Comparison of ENCODE assay signal across 20 mouse cellular contexts in genomic region chr19:36388502-36388901, GRCm38 (mm10). TPM values are rescaled to one million over a fixed set of nuclear protein-coding genes. Genes with fewer than 3 reads are reported as not detected.
DNase-seq lines count a peak whose midpoint lies in the region; ATAC-seq and TF ChIP-seq lines count a peak whose summit lies in the region.
"Had no signal": no experiment of that assay in that cellular context is flagged by ENCODE, and none has a peak within 500 bp of the region (broad histone marks: within the 10 kb centered on the region; RNA-seq: fewer than 3 reads in every experiment).

No protein-coding gene starts in this region.

- no peak overlapping the region for H3K9ac ChIP-seq in forebrain, embryonic 11.5 days (ENCODE audit: low read length)
- no peak overlapping the region for H3K9ac ChIP-seq in forebrain, embryonic 13.5 days
- H3K9ac ChIP-seq in midbrain, postnatal 0 days (replicated peaks; ENCODE audit: low read length, poor library complexity, severe bottlenecking): no peak overlapping the region
- no peak overlapping the region for H3K9ac ChIP-seq in midbrain, embryonic 16.5 days (ENCODE audit: low read depth, low read length)
- no peak overlapping the region for H3K9ac ChIP-seq in intestine, postnatal 0 days (ENCODE audit: low read depth, low read length)
- H3K9ac ChIP-seq: embryonic facial prominence, embryonic 15.5 days; liver, embryonic 14.5 days; lung, embryonic 15.5 days; neural tube, embryonic 13.5 days had no signal

- H3K27me3 ChIP-seq in forebrain, embryonic 11.5 days (ENCODE audit: control insufficient read depth, insufficient read depth, low read length): no peaks in the 10 kb centered on the region
- no peaks in the 10 kb centered on the region for H3K27me3 ChIP-seq in forebrain, embryonic 13.5 days
- no peaks in the 10 kb centered on the region for H3K27me3 ChIP-seq in midbrain, postnatal 0 days (ENCODE audit: insufficient read depth, low read length)
- no peaks in the 10 kb centered on the region for H3K27me3 ChIP-seq in midbrain, embryonic 16.5 days (ENCODE audit: control insufficient read depth, insufficient read depth, low read depth, low read length)
- no peaks in the 10 kb centered on the region for H3K27me3 ChIP-seq in intestine, postnatal 0 days (replicated peaks; ENCODE audit: control insufficient read depth, insufficient read depth, low read length)
- H3K27me3 ChIP-seq: embryonic facial prominence, embryonic 15.5 days; lung, embryonic 15.5 days; neural tube, embryonic 13.5 days had no signal

- H3K9me3 ChIP-seq in forebrain, embryonic 11.5 days (ENCODE audit: control insufficient read depth, low read length): no peaks in the 10 kb centered on the region
- H3K9me3 ChIP-seq in forebrain, embryonic 13.5 days (replicated peaks): no peaks in the 10 kb centered on the region
- H3K9me3 ChIP-seq in midbrain, postnatal 0 days (ENCODE audit: low read length): no peaks in the 10 kb centered on the region
- H3K9me3 ChIP-seq in midbrain, embryonic 16.5 days (replicated peaks; ENCODE audit: control insufficient read depth, low read length, poor library complexity, severe bottlenecking): no peaks in the 10 kb centered on the region
- H3K9me3 ChIP-seq in intestine, postnatal 0 days (ENCODE audit: control insufficient read depth): no peaks in the 10 kb centered on the region
- H3K9me3 ChIP-seq: embryonic facial prominence, embryonic 15.5 days; G1E; lung, embryonic 15.5 days; neural tube, embryonic 13.5 days had no signal

- ATAC-seq in forebrain, embryonic 11.5 days (replicated peaks; ENCODE audit: low FRiP score): no peak
- ATAC-seq in forebrain, embryonic 13.5 days: no peak
- no peak for ATAC-seq in midbrain, postnatal 0 days (ENCODE audit: low FRiP score)
- ATAC-seq in midbrain, embryonic 16.5 days: no peak
- no peak for ATAC-seq in intestine, postnatal 0 days
- ATAC-seq: inflammation-experienced regulatory T-cells, adult 6 months had no signal

- no peaks in the 10 kb centered on the region for H3K36me3 ChIP-seq in forebrain, embryonic 11.5 days (ENCODE audit: control insufficient read depth, insufficient read depth, low read length)
- H3K36me3 ChIP-seq in forebrain, embryonic 13.5 days (ENCODE audit: poor library complexity, severe bottlenecking): no peaks in the 10 kb centered on the region
- no peaks in the 10 kb centered on the region for H3K36me3 ChIP-seq in midbrain, postnatal 0 days (ENCODE audit: insufficient read depth, low read length)
- no peaks in the 10 kb centered on the region for H3K36me3 ChIP-seq in midbrain, embryonic 16.5 days (ENCODE audit: control insufficient read depth, insufficient read depth, low read length)
- no peaks in the 10 kb centered on the region for H3K36me3 ChIP-seq in intestine, postnatal 0 days (ENCODE audit: control insufficient read depth, insufficient read depth)
- H3K36me3 ChIP-seq: embryonic facial prominence, embryonic 15.5 days; G1E; lung, embryonic 15.5 days; neural tube, embryonic 13.5 days had no signal

- DNase-seq in forebrain, embryonic 11.5 days (ENCODE audit: low spot score): peak; percentile 27
- DNase-seq in midbrain, postnatal 0 days (ENCODE audit: low spot score): peak; percentile 57
- DNase-seq in cerebellum, adult 9-10 months: peak; percentile 86
- no peak for DNase-seq in ovary, postnatal 14 days (ENCODE audit: low spot score)
- no peak for DNase-seq in ovary, postnatal 10 days (ENCODE audit: low spot score)
- DNase-seq: adrenal gland, postnatal 25 days; heart, adult 18-20 months; kidney, postnatal 4 days; layer of hippocampus, adult 9-11 months; thymus, adult 2 months had no signal

- WGBS in forebrain, embryonic 11.5 days: 83% methylated on average over 5 of the region's 5 CpGs
- 76% methylated on average over 5 of the region's 5 CpGs for WGBS in forebrain, embryonic 13.5 days
- WGBS in midbrain, postnatal 0 days: 75% methylated on average over 5 of the region's 5 CpGs
- 77% methylated on average over 5 of the region's 5 CpGs for whole genome bisulfite sequencing in midbrain, embryonic 16.5 days
- 86% methylated on average over 5 of the region's 5 CpGs for WGBS in intestine, postnatal 0 days

- no peak overlapping the region for H3K4me2 ChIP-seq in forebrain, embryonic 11.5 days (ENCODE audit: low read depth, low read length, severe bottlenecking)
- no peak overlapping the region for H3K4me2 ChIP-seq in forebrain, embryonic 13.5 days
- no peak overlapping the region for H3K4me2 ChIP-seq in midbrain, postnatal 0 days (ENCODE audit: low read depth, low read length, poor library complexity, severe bottlenecking)
- H3K4me2 ChIP-seq in midbrain, embryonic 16.5 days (ENCODE audit: low read length): no peak overlapping the region
- H3K4me2 ChIP-seq in intestine, postnatal 0 days (replicated peaks; ENCODE audit: low read depth): no peak overlapping the region
- H3K4me2 ChIP-seq: embryonic facial prominence, embryonic 15.5 days; lung, embryonic 15.5 days; midbrain, embryonic 11.5 days; neural tube, embryonic 13.5 days had no signal

- no peak overlapping the region for H3K4me3 ChIP-seq in forebrain, embryonic 11.5 days (ENCODE audit: low read depth, low read length)
- H3K4me3 ChIP-seq in forebrain, embryonic 13.5 days: no peak overlapping the region
- H3K4me3 ChIP-seq in midbrain, postnatal 0 days (ENCODE audit: low read depth, low read length): no peak overlapping the region
- no peak overlapping the region for H3K4me3 ChIP-seq in midbrain, embryonic 16.5 days (ENCODE audit: low read depth, low read length)
- no peak overlapping the region for H3K4me3 ChIP-seq in intestine, postnatal 0 days (ENCODE audit: low read depth, low read length)
- H3K4me3 ChIP-seq: embryonic facial prominence, embryonic 15.5 days; lung, embryonic 15.5 days; neural tube, embryonic 13.5 days had no signal

- no peak overlapping the region for H3K27ac ChIP-seq in forebrain, embryonic 11.5 days (ENCODE audit: low read depth, low read length)
- H3K27ac ChIP-seq in forebrain, embryonic 13.5 days: no peak overlapping the region
- no peak overlapping the region for H3K27ac ChIP-seq in midbrain, postnatal 0 days (ENCODE audit: low read depth, low read length)
- no peak overlapping the region for H3K27ac ChIP-seq in midbrain, embryonic 16.5 days (ENCODE audit: low read length)
- no peak overlapping the region for H3K27ac ChIP-seq in intestine, postnatal 0 days (ENCODE audit: low read depth, low read length)
- H3K27ac ChIP-seq: embryonic facial prominence, embryonic 15.5 days; liver, embryonic 14.5 days; lung, embryonic 15.5 days; neural tube, embryonic 13.5 days had no signal

- TF ChIP-seq CTCF in midbrain, postnatal 0 days (IDR thresholded peaks at IDR 0.05): no peak
- no peak for TF ChIP-seq CTCF in intestine, postnatal 0 days (IDR thresholded peaks at IDR 0.05; ENCODE audit: low read depth)

- no peaks in the 10 kb centered on the region for H3K4me1 ChIP-seq in forebrain, embryonic 11.5 days (replicated peaks; ENCODE audit: control insufficient read depth, insufficient read depth, low read length)
- H3K4me1 ChIP-seq in forebrain, embryonic 13.5 days: 0 out of 2 replicates have a peak, but pooled peaks cover 4% of the 10 kb centered on the region
- no peaks in the 10 kb centered on the region for H3K4me1 ChIP-seq in midbrain, postnatal 0 days (ENCODE audit: insufficient read depth, low read length)
- H3K4me1 ChIP-seq in midbrain, embryonic 16.5 days (ENCODE audit: control insufficient read depth, insufficient read depth, low read length): no peaks in the 10 kb centered on the region
- H3K4me1 ChIP-seq in intestine, postnatal 0 days (replicated peaks; ENCODE audit: control insufficient read depth, insufficient read depth, low read length): no peaks in the 10 kb centered on the region
- H3K4me1 ChIP-seq: embryonic facial prominence, embryonic 15.5 days; lung, embryonic 15.5 days; neural tube, embryonic 13.5 days had no signal

RNA-seq across cellular contexts. Expression of gene Pcgf5, which starts 40.4 kb away (rescaled TPM):
- 14.9 and 17.1 TPM in 2 replicates for polyA plus RNA-seq in forebrain, embryonic 11.5 days (2014; fragmentation: Nextera tagmentation; extraction: Ambion mirVana)
- 23.0 and 25.2 TPM in 2 replicates for polyA plus RNA-seq in forebrain, embryonic 13.5 days (2015; fragmentation: Nextera tagmentation; extraction: Ambion mirVana)
- total RNA-seq in midbrain, postnatal 0 days (2014; rRNA removed): 4.1 and 6.0 TPM in 2 replicates
- 6.4 and 7.0 TPM in 2 replicates for polyA plus RNA-seq in midbrain, postnatal 0 days (2015; fragmentation: Nextera tagmentation; extraction: Ambion mirVana)
- 7.4 and 7.8 TPM in 2 replicates for polyA plus RNA-seq in midbrain, embryonic 16.5 days (2015; fragmentation: Nextera tagmentation; extraction: Ambion mirVana)
- 21.4 and 23.4 TPM in 2 replicates for polyA plus RNA-seq in intestine, postnatal 0 days (2015; fragmentation: Nextera tagmentation; extraction: Ambion mirVana)

Comparison
In these comparisons a context has a peak if more than half of its experiments do, and no peak if none do; other contexts are left out.
1. DNase-seq: peak in forebrain, embryonic 11.5 days (single experiment), midbrain, postnatal 0 days (single experiment) and cerebellum, adult 9-10 months (single experiment); none in ovary, postnatal 14 days (single experiment) and ovary, postnatal 10 days (single experiment).